Mouse (Mus musculus): ENCODE results near the gene Phex. TPM values are rescaled to one million over a fixed set of nuclear protein-coding genes. Genes with fewer than 3 reads are reported as not detected.

Gene Phex
- 2.2 and 2.6 TPM in 2 replicates for polyA plus RNA-seq (2014; fragmentation: Nextera tagmentation; extraction: Ambion mirVana)

GRCm38 (mm10) chrX:157415212-157415611, at the start of gene Phex:
Gene Phex, minus strand, starts transcription at chrX:157415312.
- H3K9ac ChIP-seq, result no peak within 1 kb of the TSS
- no peak within 1 kb of the TSS for H3K4me2 ChIP-seq
- WGBS, result 51% methylated on average over 5 of the region's 5 CpGs
- H3K27ac ChIP-seq (ENCODE audit: low read depth), result no peak within 1 kb of the TSS
- no peaks in the 10 kb centered on the region for H3K36me3 ChIP-seq (ENCODE audit: insufficient read depth)
- ATAC-seq (ENCODE audit: insufficient read depth), result peak; percentile 35; the same call in 1 of the 2 replicates
- no peak within 1 kb of the TSS for H3K4me3 ChIP-seq (ENCODE audit: low read depth, low read length)
- no peak for DNase-seq
- no peak for TF ChIP-seq CTCF (IDR thresholded peaks at IDR 0.05; ENCODE audit: low read depth)
- H3K9me3 ChIP-seq (ENCODE audit: low read depth, low read length), result no peaks in the 10 kb centered on the region
- H3K4me1 ChIP-seq (ENCODE audit: insufficient read depth), result no peaks in the 10 kb centered on the region
- no peaks in the 10 kb centered on the region for H3K27me3 ChIP-seq (ENCODE audit: insufficient read depth, low read length)

GRCm38 (mm10) chrX:157462716-157463115, 47.6 kb upstream of the Phex start:
- no peak for ATAC-seq (ENCODE audit: insufficient read depth)
- TF ChIP-seq CTCF (IDR thresholded peaks at IDR 0.05; ENCODE audit: low read depth), result peak; percentile 43
- H3K9ac ChIP-seq, result no peak overlapping the region
- peak; percentile 58 for DNase-seq
- no peak overlapping the region for H3K4me2 ChIP-seq
- 73% methylated on average over 3 of the region's 3 CpGs for WGBS
- H3K36me3 ChIP-seq (ENCODE audit: insufficient read depth), result peaks cover 9% of the 10 kb centered on the region; the same call in 1 of the 2 replicates
- H3K4me3 ChIP-seq (ENCODE audit: low read depth, low read length), result no peak overlapping the region
- H3K4me1 ChIP-seq (ENCODE audit: insufficient read depth), result no peaks in the 10 kb centered on the region
- no peak overlapping the region for H3K27ac ChIP-seq (ENCODE audit: low read depth)
- no peaks in the 10 kb centered on the region for H3K27me3 ChIP-seq (ENCODE audit: insufficient read depth, low read length)
- no peaks in the 10 kb centered on the region for H3K9me3 ChIP-seq (ENCODE audit: low read depth, low read length)

- 41% methylated on average over 1 of the region's 1 CpGs for WGBS
- TF ChIP-seq CTCF (IDR thresholded peaks at IDR 0.05; ENCODE audit: low read depth), result peak; percentile 81
Observed at GRCm38 (mm10) chrX:157454430-157454829, 39.3 kb upstream of the Phex start.

GRCm38 (mm10) chrX:157449000-157449399, 33.9 kb upstream of the Phex start:
- Histone ChIP-seq H3K9me3 (ENCODE audit: low read depth, low read length) (no peaks in the 10 kb centered on the region), H3K4me1 (ENCODE audit: insufficient read depth) (no peaks in the 10 kb centered on the region), H3K4me3 (ENCODE audit: low read depth, low read length) (no peak overlapping the region), H3K27ac (ENCODE audit: low read depth) (no peak overlapping the region), H3K27me3 (ENCODE audit: insufficient read depth, low read length) (no peaks in the 10 kb centered on the region), H3K36me3 (ENCODE audit: insufficient read depth) (no peaks in the 10 kb centered on the region), H3K4me2 (no peak overlapping the region), H3K9ac (no peak overlapping the region)
- 77% methylated on average over 1 of the region's 1 CpGs for WGBS
- no peak for ATAC-seq (ENCODE audit: insufficient read depth)
- no peak for TF ChIP-seq CTCF (IDR thresholded peaks at IDR 0.05; ENCODE audit: low read depth)
- DNase-seq, result no peak

More at GRCm38 (mm10) chrX:157454430-157454829, 39.3 kb upstream of the Phex start:
- Histone ChIP-seq H3K4me3 (ENCODE audit: low read depth, low read length) (no peak overlapping the region), H3K4me1 (ENCODE audit: insufficient read depth) (no peaks in the 10 kb centered on the region), H3K9ac (no peak overlapping the region), H3K27me3 (ENCODE audit: insufficient read depth, low read length) (no peaks in the 10 kb centered on the region), H3K36me3 (ENCODE audit: insufficient read depth) (0 out of 2 replicates have a peak, but pooled peaks cover 3% of the 10 kb centered on the region), H3K27ac (ENCODE audit: low read depth) (no peak overlapping the region), H3K9me3 (ENCODE audit: low read depth, low read length) (no peaks in the 10 kb centered on the region), H3K4me2 (no peak overlapping the region)
- DNase-seq (peak; percentile 72), ATAC-seq (ENCODE audit: insufficient read depth) (no peak)

- Histone ChIP-seq H3K9ac (no peak overlapping the region), H3K4me3 (ENCODE audit: low read depth, low read length) (no peak overlapping the region), H3K27ac (ENCODE audit: low read depth) (no peak overlapping the region), H3K4me2 (no peak overlapping the region), H3K36me3 (ENCODE audit: insufficient read depth) (no peaks in the 10 kb centered on the region), H3K9me3 (ENCODE audit: low read depth, low read length) (no peaks in the 10 kb centered on the region), H3K27me3 (ENCODE audit: insufficient read depth, low read length) (no peaks in the 10 kb centered on the region), H3K4me1 (ENCODE audit: insufficient read depth) (no peaks in the 10 kb centered on the region)
- 81% methylated on average over 6 of the region's 6 CpGs for WGBS
- no peak for TF ChIP-seq CTCF (IDR thresholded peaks at IDR 0.05; ENCODE audit: low read depth)
- DNase-seq (no peak), ATAC-seq (ENCODE audit: insufficient read depth) (no peak)
Observed at GRCm38 (mm10) chrX:157447431-157447830, 32.3 kb upstream of the Phex start.

GRCm38 (mm10) chrX:157434768-157435167, 19.7 kb upstream of the Phex start:
- H3K4me2 ChIP-seq, result no peak overlapping the region
- no peak for TF ChIP-seq CTCF (IDR thresholded peaks at IDR 0.05; ENCODE audit: low read depth)
- H3K9me3 ChIP-seq (ENCODE audit: low read depth, low read length), result no peaks in the 10 kb centered on the region
- DNase-seq (no peak), ATAC-seq (ENCODE audit: insufficient read depth) (no peak)
- WGBS, result 83% methylated on average over 1 of the region's 1 CpGs
- H3K27me3 ChIP-seq (ENCODE audit: insufficient read depth, low read length), result no peaks in the 10 kb centered on the region
- H3K4me3 ChIP-seq (ENCODE audit: low read depth, low read length), result no peak overlapping the region
- H3K27ac ChIP-seq (ENCODE audit: low read depth), result no peak overlapping the region
- no peak overlapping the region for H3K9ac ChIP-seq
- H3K4me1 ChIP-seq (ENCODE audit: insufficient read depth), result no peaks in the 10 kb centered on the region
- H3K36me3 ChIP-seq (ENCODE audit: insufficient read depth), result no peaks in the 10 kb centered on the region

GRCm38 (mm10) chrX:157419451-157419850, 4.3 kb upstream of the Phex start:
- WGBS, result 30% methylated on average over 2 of the region's 2 CpGs
- H3K9me3 ChIP-seq (ENCODE audit: low read depth, low read length), result no peaks in the 10 kb centered on the region
- no peaks in the 10 kb centered on the region for H3K4me1 ChIP-seq (ENCODE audit: insufficient read depth)
- H3K4me3 ChIP-seq (ENCODE audit: low read depth, low read length), result no peak overlapping the region
- no peak overlapping the region for H3K4me2 ChIP-seq
- no peak for TF ChIP-seq CTCF (IDR thresholded peaks at IDR 0.05; ENCODE audit: low read depth)
- ATAC-seq (ENCODE audit: insufficient read depth) (no peak), DNase-seq (no peak)
- no peak overlapping the region for H3K27ac ChIP-seq (ENCODE audit: low read depth)
- no peak overlapping the region for H3K9ac ChIP-seq
- H3K27me3 ChIP-seq (ENCODE audit: insufficient read depth, low read length), result no peaks in the 10 kb centered on the region
- no peaks in the 10 kb centered on the region for H3K36me3 ChIP-seq (ENCODE audit: insufficient read depth)

GRCm38 (mm10) chrX:157404919-157405318, 10.2 kb downstream of the Phex start:
- no peak overlapping the region for H3K27ac ChIP-seq (ENCODE audit: low read depth)
- H3K4me1 ChIP-seq (ENCODE audit: insufficient read depth), result no peaks in the 10 kb centered on the region
- H3K9me3 ChIP-seq (ENCODE audit: low read depth, low read length), result no peaks in the 10 kb centered on the region
- no peaks in the 10 kb centered on the region for H3K36me3 ChIP-seq (ENCODE audit: insufficient read depth)
- DNase-seq (peak; percentile 56), ATAC-seq (ENCODE audit: insufficient read depth) (no peak)
- no peak overlapping the region for H3K4me3 ChIP-seq (ENCODE audit: low read depth, low read length)
- WGBS, result 50% methylated on average over 6 of the region's 6 CpGs
- H3K4me2 ChIP-seq, result no peak overlapping the region
- H3K9ac ChIP-seq, result no peak overlapping the region
- TF ChIP-seq CTCF (IDR thresholded peaks at IDR 0.05; ENCODE audit: low read depth), result no peak
- no peaks in the 10 kb centered on the region for H3K27me3 ChIP-seq (ENCODE audit: insufficient read depth, low read length)

Measured in lung, embryonic 14.5 days (tissue).